Mouse (Mus musculus): Measurements from ENCODE around the gene Wasl. TPM values are rescaled to one million over a fixed set of nuclear protein-coding genes. Genes with fewer than 3 reads are reported as not detected.

Wasl gene
- polyA plus RNA-seq, 1 experiment from 2014 or later: 48.4 TPM

DNA sequence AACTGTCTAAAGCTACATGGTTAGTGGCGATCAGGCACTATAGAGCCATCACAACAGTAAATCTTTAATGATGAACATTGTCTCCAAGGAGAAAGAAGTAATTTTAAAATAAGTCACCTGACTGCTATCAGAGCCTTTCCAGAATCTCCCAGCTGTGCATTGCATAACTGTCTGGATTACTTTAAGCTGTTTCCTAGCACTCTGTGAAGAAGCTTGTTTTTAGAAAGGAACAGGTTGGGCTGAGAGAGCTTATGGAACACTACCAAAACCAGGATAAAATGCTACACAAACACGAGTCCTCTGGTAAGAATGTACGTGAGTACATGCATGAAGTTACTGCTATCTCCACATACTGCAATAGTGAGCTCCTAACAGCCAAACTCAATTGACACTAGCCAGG lies 14.1 kb downstream of the Wasl start:
- Histone ChIP-seq H3K4me1 (replicated peaks; ENCODE audit: control insufficient read depth, insufficient read depth, low read length) (0 out of 2 replicates have a peak, but pooled peaks cover 7% of the 10 kb centered on the region), H3K4me2 (replicated peaks) (no peak overlapping the region), H3K36me3 (replicated peaks; ENCODE audit: control insufficient read depth, insufficient read depth) (no peaks in the 10 kb centered on the region; the same call in 1 of the 2 replicates), H3K9me3 (ENCODE audit: control insufficient read depth, low read length) (no peaks in the 10 kb centered on the region), H3K27me3 (ENCODE audit: control insufficient read depth, insufficient read depth, low read length) (no peaks in the 10 kb centered on the region), H3K9ac (no peak overlapping the region), H3K4me3 (replicated peaks; ENCODE audit: low read length) (no peak overlapping the region), H3K27ac (no peak overlapping the region)
- WGBS: 82% methylated on average over 3 of the region's 3 CpGs
- DNase-seq (ENCODE audit: low spot score) (no peak), ATAC-seq (ENCODE audit: low FRiP score) (no peak)

DNA sequence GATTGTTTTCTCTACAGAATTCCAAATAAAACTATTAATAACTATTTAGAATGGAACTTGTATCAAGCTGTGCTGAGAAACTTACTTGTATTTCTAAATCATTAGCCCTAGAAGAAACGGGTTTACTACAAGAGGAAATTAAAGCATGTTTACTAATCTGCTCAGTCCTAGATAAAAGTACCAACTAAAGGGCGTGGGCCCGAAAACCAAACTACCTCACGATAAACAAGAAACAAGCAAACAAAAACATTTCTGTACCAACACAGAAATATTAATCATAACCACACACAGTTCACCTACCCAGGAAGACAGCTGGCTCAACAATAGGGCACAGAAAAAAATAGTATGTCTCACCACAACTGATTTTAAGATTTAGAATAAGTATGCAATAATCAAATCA lies 16.4 kb downstream of the Wasl start:
- Histone ChIP-seq H3K27me3 (ENCODE audit: control insufficient read depth, insufficient read depth, low read length) (no peaks in the 10 kb centered on the region), H3K4me2 (replicated peaks) (no peak overlapping the region), H3K4me1 (replicated peaks; ENCODE audit: control insufficient read depth, insufficient read depth, low read length) (0 out of 2 replicates have a peak, but pooled peaks cover 7% of the 10 kb centered on the region), H3K9ac (no peak overlapping the region), H3K4me3 (replicated peaks; ENCODE audit: low read length) (no peak overlapping the region), H3K9me3 (ENCODE audit: control insufficient read depth, low read length) (no peaks in the 10 kb centered on the region), H3K36me3 (replicated peaks; ENCODE audit: control insufficient read depth, insufficient read depth) (no peaks in the 10 kb centered on the region), H3K27ac (no peak overlapping the region)
- 90% methylated on average over 4 of the region's 4 CpGs for WGBS
- no peak for DNase-seq (ENCODE audit: low spot score)
- ATAC-seq (ENCODE audit: low FRiP score): no peak

DNA sequence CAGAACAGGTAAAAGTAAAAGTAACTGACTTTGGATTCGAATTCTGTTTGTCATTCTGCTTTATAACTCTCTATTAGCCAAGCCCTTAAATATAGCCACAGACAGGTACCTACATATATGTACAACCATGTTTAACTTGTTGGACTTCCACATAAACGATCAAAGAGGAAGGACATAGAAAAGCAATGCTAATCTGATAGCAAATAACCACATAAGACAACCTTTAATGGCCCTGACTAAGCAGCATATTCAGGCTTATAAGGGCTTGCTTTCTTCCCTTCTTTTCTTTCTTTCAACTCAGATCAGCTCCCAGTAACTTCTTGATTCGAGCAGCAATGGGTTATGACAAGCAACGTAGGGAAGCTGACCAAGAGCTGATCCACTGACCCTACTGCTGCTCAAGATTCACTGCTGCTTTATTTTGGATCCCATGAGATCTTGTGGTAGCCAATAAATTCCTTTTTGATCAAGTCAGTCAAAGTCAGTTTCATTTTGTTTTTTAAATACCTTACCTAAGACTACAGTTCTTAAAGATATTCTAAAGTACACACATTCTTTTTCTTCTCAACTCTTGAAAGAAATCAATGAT lies 17.6 kb downstream of the Wasl start:
- Histone ChIP-seq H3K4me1 (replicated peaks; ENCODE audit: control insufficient read depth, insufficient read depth, low read length) (0 out of 2 replicates have a peak, but pooled peaks cover 7% of the 10 kb centered on the region), H3K4me2 (replicated peaks) (no peak overlapping the region), H3K36me3 (replicated peaks; ENCODE audit: control insufficient read depth, insufficient read depth) (no peaks in the 10 kb centered on the region), H3K27ac (no peak overlapping the region), H3K9me3 (ENCODE audit: control insufficient read depth, low read length) (no peaks in the 10 kb centered on the region), H3K9ac (no peak overlapping the region), H3K27me3 (ENCODE audit: control insufficient read depth, insufficient read depth, low read length) (no peaks in the 10 kb centered on the region), H3K4me3 (replicated peaks; ENCODE audit: low read length) (no peak overlapping the region)
- DNase-seq (ENCODE audit: low spot score): no peak
- no peak for ATAC-seq (ENCODE audit: low FRiP score)
- WGBS: 90% methylated on average over 4 of the region's 4 CpGs

DNA sequence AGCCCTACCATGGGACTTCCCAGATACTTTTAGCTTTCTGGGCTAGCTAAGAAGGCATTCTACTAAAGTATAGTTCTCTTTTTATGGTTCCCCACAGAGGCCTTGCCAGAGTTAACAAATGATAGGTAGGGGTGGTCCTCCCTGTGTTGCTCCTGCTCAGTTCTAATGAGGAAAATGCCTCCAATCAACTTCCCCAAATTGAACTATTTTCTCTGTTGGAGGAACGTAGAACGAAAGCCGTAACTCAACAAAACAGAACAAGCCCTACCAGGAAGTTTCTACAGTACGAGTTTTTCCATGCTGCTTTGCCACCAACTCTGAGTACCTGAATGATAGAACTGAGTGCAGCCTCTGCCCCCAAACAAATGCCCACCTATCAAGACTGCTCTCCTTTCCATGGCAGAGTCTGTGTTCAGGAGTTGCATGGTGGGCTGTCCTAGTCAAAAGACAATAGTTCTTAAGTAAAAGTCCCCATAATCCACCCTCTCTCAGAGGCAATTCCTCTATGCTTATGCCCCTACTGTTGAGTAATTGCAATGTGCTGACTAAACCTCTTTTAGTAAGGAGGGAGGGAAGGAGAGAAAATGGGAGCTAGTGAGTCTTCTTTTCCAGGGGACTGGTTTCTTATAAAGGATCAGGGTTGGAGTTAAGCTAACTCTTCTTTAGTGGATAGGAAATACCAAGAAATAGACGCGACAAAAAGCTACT lies 19.3 kb downstream of the Wasl start:
- no peak for ATAC-seq (ENCODE audit: low FRiP score)
- no peaks in the 10 kb centered on the region for H3K27me3 ChIP-seq (ENCODE audit: control insufficient read depth, insufficient read depth, low read length)
- no peak for DNase-seq (ENCODE audit: low spot score)
- 0 out of 2 replicates have a peak, but pooled peaks cover 3% of the 10 kb centered on the region for H3K4me1 ChIP-seq (replicated peaks; ENCODE audit: control insufficient read depth, insufficient read depth, low read length)
- H3K4me2 ChIP-seq (replicated peaks): no peak overlapping the region
- no peak overlapping the region for H3K4me3 ChIP-seq (replicated peaks; ENCODE audit: low read length)
- no peak overlapping the region for H3K9ac ChIP-seq
- WGBS: 95% methylated on average over 6 of the region's 6 CpGs
- H3K9me3 ChIP-seq (ENCODE audit: control insufficient read depth, low read length): no peaks in the 10 kb centered on the region
- no peak overlapping the region for H3K27ac ChIP-seq
- H3K36me3 ChIP-seq (replicated peaks; ENCODE audit: control insufficient read depth, insufficient read depth): no peaks in the 10 kb centered on the region

DNA sequence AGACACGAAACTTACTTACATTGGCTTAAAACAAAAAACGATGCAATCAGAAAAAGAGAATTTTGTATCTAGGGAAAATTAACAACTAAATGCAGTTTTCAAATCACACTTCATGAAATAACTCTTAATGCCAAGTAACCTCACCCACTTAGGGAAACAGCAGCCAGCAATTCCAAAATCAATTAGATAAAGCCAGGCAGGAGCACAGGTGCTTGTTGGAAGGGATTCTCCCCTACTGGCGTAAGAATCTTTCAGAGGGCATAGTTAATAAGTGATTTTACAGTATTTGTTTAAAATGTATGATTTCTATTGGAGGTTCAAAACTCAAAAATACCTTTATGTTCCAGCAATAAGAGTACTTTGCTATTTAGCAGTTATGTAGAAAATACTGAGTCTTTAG lies 21.8 kb downstream of the Wasl start:
- DNase-seq (ENCODE audit: low spot score): no peak
- Histone ChIP-seq H3K4me2 (replicated peaks) (no peak overlapping the region), H3K4me1 (replicated peaks; ENCODE audit: control insufficient read depth, insufficient read depth, low read length) (no peaks in the 10 kb centered on the region), H3K4me3 (replicated peaks; ENCODE audit: low read length) (no peak overlapping the region), H3K9me3 (ENCODE audit: control insufficient read depth, low read length) (no peaks in the 10 kb centered on the region), H3K27ac (no peak overlapping the region), H3K27me3 (ENCODE audit: control insufficient read depth, insufficient read depth, low read length) (no peaks in the 10 kb centered on the region), H3K9ac (no peak overlapping the region), H3K36me3 (replicated peaks; ENCODE audit: control insufficient read depth, insufficient read depth) (no peaks in the 10 kb centered on the region)
- 94% methylated on average over 3 of the region's 3 CpGs for WGBS
- ATAC-seq (ENCODE audit: low FRiP score): no peak

DNA sequence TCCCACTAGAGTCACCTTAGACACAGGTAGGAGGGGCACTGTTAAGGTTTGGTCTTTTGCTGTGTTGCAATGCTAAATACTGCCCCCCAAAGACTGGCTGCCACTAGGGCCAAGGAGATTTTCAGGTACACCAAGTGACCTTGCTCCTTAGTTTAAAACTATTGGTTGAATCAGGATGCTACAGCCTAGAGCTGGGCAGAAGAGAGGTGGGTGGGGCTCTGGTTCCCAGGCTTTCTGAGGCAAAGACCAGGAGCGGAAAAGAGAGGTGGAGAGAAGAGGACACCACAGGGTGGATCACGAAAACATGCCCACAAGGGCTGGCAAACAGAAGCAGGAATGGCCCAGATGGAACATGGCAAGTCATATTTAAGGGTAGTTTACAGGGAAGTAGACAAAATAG lies 22.6 kb downstream of the Wasl start:
- Histone ChIP-seq H3K36me3 (replicated peaks; ENCODE audit: control insufficient read depth, insufficient read depth) (no peaks in the 10 kb centered on the region), H3K9ac (no peak overlapping the region), H3K4me3 (replicated peaks; ENCODE audit: low read length) (no peak overlapping the region), H3K9me3 (ENCODE audit: control insufficient read depth, low read length) (no peaks in the 10 kb centered on the region), H3K4me1 (replicated peaks; ENCODE audit: control insufficient read depth, insufficient read depth, low read length) (no peaks in the 10 kb centered on the region), H3K4me2 (replicated peaks) (no peak overlapping the region), H3K27me3 (ENCODE audit: control insufficient read depth, insufficient read depth, low read length) (no peaks in the 10 kb centered on the region), H3K27ac (no peak overlapping the region)
- WGBS: 97% methylated on average over 2 of the region's 2 CpGs
- DNase-seq (ENCODE audit: low spot score): no peak
- no peak for ATAC-seq (ENCODE audit: low FRiP score)

DNA sequence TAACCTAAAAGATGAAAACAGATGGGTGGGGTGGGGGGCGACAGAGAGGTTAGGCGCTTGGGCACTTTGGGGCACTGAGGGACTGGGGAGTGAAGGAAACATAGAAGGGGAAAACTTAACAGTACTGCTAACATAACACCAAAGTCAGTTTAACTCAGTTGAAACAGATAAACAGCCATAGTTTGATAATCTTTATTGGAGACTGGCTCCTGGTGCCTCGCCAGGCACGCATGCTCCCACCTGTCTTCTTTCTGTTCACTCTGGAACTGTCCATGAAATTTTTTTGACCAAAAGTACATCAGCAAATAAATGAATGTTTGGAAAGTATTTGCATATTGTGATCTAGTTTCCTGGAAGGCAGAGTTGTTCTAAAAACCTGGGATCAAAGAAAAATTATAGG lies 23.5 kb downstream of the Wasl start:
- H3K9ac ChIP-seq: no peak overlapping the region
- no peaks in the 10 kb centered on the region for H3K36me3 ChIP-seq (replicated peaks; ENCODE audit: control insufficient read depth, insufficient read depth)

DNA sequence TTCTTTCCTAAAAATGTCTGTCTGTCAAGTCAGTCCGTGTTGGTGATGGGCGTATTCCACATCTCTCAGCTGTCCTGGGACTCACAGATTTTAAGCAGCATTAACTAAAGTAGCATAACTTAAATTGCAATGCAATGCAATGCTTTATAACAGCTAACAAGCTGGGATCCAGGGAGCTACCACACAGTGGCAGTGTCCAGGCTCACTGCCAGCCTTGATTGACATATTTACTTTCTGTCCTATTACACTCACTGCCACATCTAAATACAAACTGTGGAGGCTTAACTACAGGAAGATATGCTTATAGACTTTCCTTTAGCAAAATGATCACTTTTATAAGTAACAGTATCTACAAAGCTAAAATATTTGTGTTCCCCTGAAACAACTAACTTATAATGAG lies 29.0 kb downstream of the Wasl start:
- Histone ChIP-seq H3K4me2 (replicated peaks) (no peak overlapping the region), H3K27ac (no peak overlapping the region), H3K4me3 (replicated peaks; ENCODE audit: low read length) (no peak overlapping the region), H3K36me3 (replicated peaks; ENCODE audit: control insufficient read depth, insufficient read depth) (peaks cover 18% of the 10 kb centered on the region), H3K9ac (no peak overlapping the region), H3K9me3 (ENCODE audit: control insufficient read depth, low read length) (no peaks in the 10 kb centered on the region), H3K27me3 (ENCODE audit: control insufficient read depth, insufficient read depth, low read length) (no peaks in the 10 kb centered on the region), H3K4me1 (replicated peaks; ENCODE audit: control insufficient read depth, insufficient read depth, low read length) (no peaks in the 10 kb centered on the region)
- ATAC-seq (ENCODE audit: low FRiP score) (no peak), DNase-seq (ENCODE audit: low spot score) (no peak)
- 94% methylated on average over 2 of the region's 2 CpGs for WGBS

More for the DNA sequence above, 23.5 kb downstream of the Wasl start:
- no peak for DNase-seq (ENCODE audit: low spot score)
- WGBS: 94% methylated on average over 4 of the region's 4 CpGs
- no peak overlapping the region for H3K4me3 ChIP-seq (replicated peaks; ENCODE audit: low read length)
- no peak for ATAC-seq (ENCODE audit: low FRiP score)
- H3K9me3 ChIP-seq (ENCODE audit: control insufficient read depth, low read length): no peaks in the 10 kb centered on the region
- no peak overlapping the region for H3K4me2 ChIP-seq (replicated peaks)
- H3K27me3 ChIP-seq (ENCODE audit: control insufficient read depth, insufficient read depth, low read length): no peaks in the 10 kb centered on the region
- H3K4me1 ChIP-seq (replicated peaks; ENCODE audit: control insufficient read depth, insufficient read depth, low read length): no peaks in the 10 kb centered on the region
- no peak overlapping the region for H3K27ac ChIP-seq

DNA sequence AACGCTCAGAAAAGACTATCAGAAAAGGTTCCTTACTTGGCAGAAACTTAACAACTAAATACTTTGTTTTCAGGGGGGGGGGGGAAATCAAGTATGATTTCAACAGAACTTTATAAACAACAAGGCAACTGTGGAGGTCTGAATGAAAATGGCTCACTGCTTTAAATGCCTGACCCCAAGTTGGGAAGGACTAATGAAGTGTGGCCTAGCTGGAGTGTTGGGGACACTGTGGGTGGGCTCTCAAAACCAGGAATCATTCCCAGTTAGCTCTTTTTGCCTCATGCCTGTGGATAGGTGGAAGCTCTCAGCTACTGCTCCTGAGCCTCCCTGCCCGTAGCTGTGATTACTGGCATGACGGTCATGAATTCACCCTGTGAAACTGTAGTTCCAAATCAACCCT lies 30.7 kb downstream of the Wasl start:
- no peaks in the 10 kb centered on the region for H3K4me1 ChIP-seq (replicated peaks; ENCODE audit: control insufficient read depth, insufficient read depth, low read length)
- ATAC-seq (ENCODE audit: low FRiP score): no peak
- no peak overlapping the region for H3K4me2 ChIP-seq (replicated peaks)
- WGBS: 95% methylated on average over 3 of the region's 3 CpGs
- H3K27ac ChIP-seq: no peak overlapping the region
- no peak for DNase-seq (ENCODE audit: low spot score)
- peaks cover 18% of the 10 kb centered on the region for H3K36me3 ChIP-seq (replicated peaks; ENCODE audit: control insufficient read depth, insufficient read depth)
- H3K27me3 ChIP-seq (ENCODE audit: control insufficient read depth, insufficient read depth, low read length): no peaks in the 10 kb centered on the region
- no peak overlapping the region for H3K9ac ChIP-seq
- H3K9me3 ChIP-seq (ENCODE audit: control insufficient read depth, low read length): no peaks in the 10 kb centered on the region
- no peak overlapping the region for H3K4me3 ChIP-seq (replicated peaks; ENCODE audit: low read length)
